Mouse (Mus musculus) cerebellum, adult 18-20 months (tissue): Measurements from ENCODE around the gene Zfp648.

Source experiments
- DNase-seq, 2 experiments: peaks; one replicate each; pipeline ENCODE4 v3.0.0; 2021

Zfp648 gene

GRCm38 (mm10) chr1:154200955-154201722 lies at the start of gene Zfp648:
Gene Zfp648 (plus strand): TSS chr1:154201187.
- DNase-seq: no peak

GRCm38 (mm10) chr1:154152539-154152938 lies 48.4 kb upstream of the Zfp648 start:
- DNase-seq: no peak

DNA sequence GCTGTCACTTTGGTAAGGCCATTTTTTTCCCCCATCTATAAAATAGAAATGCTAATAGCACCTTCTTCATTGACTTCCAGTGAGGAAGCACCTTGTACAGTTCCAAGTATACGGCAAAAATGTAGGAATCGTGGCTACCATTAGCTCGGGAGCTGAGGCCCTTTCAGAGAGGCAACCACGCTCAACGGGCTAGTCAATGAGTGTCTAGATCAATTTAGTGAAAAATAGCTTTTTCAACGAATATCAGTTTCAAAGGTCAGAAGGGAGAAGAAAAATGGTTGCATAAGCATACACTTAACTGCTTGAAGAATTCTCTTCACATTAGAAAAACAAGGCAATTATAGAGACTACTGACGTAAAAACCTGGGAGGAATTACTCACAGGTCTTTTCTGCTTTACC lies 47.2 kb upstream of the Zfp648 start:
- no peak for DNase-seq

GRCm38 (mm10) chr1:154156177-154157062 lies 44.6 kb upstream of the Zfp648 start:
- DNase-seq: peak in 1 of 2 experiments; percentile 22

GRCm38 (mm10) chr1:154157131-154157530 lies 43.9 kb upstream of the Zfp648 start:
- DNase-seq: no peak

- no peak for DNase-seq
Observed at GRCm38 (mm10) chr1:154167696-154168095, 33.3 kb upstream of the Zfp648 start.

DNA sequence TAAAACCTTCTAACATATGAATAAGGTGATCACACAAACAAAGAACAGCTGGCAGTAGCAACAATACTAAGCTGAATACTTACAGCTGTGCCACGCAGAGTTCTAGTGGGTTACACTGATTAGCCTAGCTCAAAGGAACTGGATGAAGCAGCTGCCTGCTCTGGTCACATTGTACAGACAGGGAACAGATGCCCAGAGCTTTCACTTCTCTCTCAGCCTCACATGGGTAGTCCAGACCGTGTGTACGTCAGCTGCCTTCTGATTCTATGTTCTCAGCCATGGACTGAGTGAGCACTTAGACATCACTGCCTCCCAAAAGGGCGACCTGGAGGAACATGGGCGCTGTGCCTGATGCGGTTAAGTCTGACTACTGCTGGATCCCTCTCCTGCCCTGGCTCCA lies 25.7 kb upstream of the Zfp648 start:
- no peak for DNase-seq

GRCm38 (mm10) chr1:154177781-154178180 lies 23.2 kb upstream of the Zfp648 start:
- DNase-seq: no peak

- DNase-seq: no peak
Observed at GRCm38 (mm10) chr1:154178541-154179155, 22.3 kb upstream of the Zfp648 start.

DNA sequence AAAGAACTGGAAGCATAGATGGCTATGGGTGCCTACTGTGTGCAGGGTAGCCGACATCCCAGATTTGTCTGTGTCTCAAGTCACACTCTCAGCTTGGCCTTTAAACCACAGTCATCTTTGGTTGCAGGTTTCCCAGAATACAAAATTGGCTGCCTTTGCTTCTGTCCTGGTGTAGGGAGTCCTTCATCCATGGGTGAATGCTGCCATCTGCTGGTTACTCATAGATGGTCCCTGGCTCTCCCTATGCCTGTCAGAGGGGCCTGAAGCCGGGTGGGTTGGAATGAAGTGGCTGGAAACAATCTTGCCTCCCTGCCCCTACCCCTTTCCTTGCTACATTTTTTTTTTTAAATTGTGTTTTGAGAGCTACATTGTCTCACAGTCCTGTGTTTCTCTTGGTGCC lies 20.0 kb upstream of the Zfp648 start:
- peak; percentile 76 to 79 for DNase-seq

DNA sequence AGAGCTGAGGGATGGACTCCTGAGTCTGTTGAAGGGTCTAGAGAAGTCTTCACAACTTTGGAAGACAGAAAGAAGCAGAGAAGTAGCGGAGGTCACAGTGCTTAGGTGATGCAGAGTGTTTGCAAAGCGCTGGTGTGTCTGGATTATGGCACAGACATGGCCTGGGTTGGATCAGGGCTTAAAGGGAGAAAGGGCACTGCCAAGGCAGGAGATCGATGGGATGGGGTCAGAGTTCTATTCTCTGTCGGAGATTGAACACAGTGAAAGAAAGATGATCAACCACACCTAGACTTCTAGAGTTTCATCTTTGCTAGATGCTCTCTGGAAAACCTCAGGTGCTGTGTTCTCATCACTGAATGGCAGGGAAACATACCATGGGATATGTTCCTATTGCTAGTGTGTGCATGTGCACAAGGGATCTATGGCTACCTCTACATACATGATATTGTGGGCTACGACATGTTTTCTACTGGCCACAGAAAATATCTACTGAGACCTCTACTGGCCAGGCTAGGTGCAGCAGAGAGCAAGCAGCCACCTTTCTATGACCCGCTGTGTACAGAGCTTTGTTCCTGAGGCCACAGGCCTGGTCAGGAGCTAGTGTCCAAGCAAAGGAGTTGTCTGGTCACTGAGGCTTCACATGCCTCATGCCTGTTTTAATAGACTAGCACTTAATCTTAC lies 18.5 kb upstream of the Zfp648 start:
- DNase-seq: peak in 1 of 2 experiments; percentile 9

DNA sequence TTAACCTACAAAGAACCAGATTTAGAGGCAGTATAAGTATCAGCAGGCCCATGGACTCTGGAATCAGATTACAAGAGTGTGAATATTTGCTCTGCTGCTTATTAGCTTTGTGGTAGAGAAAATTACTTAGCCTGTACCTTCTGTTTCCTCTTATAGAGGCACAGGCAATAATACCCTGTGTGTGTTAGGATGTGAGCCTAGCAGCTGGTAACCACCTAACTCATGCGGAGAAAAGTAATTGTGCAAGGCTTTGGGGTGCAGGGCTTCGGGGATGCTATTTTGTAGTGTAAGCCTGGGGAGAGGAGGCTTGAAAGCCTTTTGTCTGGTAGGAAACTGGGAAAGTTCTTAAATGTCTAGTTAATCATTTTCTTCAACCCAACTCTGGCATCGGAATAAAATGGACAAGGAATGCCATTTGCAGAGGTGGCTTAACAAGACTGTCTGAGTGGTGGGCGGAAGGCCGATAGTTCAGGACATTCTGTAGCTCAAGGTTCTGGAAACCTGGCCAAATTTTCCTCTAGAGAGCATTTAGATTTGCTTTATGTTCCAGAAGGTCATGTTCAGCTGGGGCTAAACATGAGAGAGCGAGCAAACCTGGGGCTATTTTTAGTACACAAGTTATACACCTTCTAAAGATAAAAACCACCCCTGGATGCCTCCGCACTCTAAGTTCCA lies 17.8 kb upstream of the Zfp648 start:
- DNase-seq: no peak

DNA sequence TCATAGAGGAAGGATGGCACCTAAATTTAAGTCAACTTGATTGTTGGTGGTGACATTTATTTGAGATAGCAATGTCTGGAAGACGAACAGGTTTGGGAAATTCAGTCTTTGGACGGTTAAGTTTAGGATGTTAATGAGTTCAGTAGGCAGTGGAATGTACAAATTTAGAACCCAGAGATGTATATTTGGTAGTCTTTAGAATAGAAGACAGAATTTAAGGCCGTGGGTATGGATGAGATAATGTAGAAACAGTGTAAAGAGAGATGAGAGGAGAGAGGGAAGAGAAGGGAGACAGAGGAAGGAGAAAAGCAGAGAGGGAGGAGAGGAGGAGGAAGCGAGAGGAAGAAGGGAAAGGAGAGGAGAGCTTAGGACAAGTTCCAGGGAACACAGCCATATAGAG lies 12.8 kb upstream of the Zfp648 start:
- DNase-seq: no peak

DNA sequence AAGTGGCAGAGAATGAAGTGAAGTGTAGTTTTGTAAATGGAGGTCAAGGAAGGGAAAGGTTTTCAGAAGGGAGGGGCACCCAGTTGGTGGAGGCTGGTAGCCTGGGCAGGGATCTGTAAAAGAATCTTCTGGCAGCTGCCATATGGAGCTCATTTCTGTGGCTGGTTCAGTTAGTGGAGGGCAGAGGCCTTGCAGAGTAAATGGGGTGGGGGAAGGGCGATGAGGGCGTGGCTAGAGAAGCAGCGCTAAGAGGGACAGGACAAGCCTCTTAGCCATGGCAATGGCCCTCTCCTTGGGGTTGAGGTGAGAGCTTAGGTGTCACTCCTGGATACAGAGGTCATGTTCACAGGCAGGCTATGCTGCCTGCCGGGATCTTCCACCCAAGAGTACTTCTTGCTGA lies 12.4 kb upstream of the Zfp648 start:
- no peak for DNase-seq

DNA sequence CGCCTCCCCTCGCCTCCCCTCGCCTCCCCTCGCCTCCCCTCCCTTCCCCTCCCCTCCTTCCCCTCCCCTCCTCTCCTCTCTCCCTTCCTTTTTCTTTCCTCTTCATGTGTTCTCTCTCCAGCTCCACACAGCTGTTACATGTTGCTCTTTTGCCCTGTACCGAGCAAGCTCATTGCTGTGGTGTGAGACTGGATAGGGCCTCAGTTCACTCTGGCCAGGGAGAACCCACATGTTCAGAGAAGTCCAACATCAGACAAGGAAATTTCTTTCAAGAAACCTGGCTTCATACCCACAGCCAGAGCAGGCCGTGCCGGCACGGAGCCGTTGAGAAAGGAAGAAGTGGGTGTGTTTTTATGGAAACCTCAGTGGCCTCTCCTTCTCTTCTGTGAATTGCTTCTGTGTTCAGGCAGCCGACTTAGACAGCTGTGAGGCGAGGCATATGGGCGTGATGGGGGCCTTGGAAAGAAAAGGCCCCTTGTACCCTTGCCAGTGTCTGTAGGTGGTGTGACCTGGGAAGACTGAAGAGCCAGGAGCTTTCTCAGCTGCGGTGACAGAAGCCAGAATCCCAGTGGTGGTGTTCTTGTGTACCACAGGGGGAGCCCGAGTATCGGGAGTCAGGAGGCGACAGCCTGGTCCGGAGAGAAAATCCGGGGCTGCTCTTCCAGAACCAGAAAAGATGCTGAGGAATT lies 11.0 kb upstream of the Zfp648 start:
- peak; percentile 51 to 56 for DNase-seq

- no peak for DNase-seq
Observed at GRCm38 (mm10) chr1:154198896-154199295, 2.1 kb upstream of the Zfp648 start.

GRCm38 (mm10) chr1:154202580-154202979 lies 1.6 kb downstream of the Zfp648 start:
- peak; percentile 14 to 30 for DNase-seq

DNA sequence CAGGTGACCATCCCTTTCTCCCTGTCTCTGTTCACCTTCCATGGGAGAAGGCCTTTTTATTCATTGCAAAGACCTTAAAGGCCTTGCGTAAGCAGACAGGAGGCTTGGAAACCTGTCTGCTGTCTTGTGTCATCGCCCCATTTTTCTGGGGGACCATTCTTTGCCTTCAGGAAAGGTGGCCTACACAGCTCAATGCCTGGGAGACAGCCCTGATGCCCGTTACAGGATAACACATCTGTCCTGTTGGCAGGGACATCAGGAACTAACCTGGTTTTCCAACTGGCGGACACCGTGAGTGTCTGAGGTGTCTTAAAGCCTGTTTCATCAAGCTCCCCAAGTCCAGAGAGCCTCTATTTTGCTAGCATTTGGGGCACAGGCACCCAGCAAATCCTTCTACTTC lies 2.4 kb downstream of the Zfp648 start:
- no peak for DNase-seq

DNA sequence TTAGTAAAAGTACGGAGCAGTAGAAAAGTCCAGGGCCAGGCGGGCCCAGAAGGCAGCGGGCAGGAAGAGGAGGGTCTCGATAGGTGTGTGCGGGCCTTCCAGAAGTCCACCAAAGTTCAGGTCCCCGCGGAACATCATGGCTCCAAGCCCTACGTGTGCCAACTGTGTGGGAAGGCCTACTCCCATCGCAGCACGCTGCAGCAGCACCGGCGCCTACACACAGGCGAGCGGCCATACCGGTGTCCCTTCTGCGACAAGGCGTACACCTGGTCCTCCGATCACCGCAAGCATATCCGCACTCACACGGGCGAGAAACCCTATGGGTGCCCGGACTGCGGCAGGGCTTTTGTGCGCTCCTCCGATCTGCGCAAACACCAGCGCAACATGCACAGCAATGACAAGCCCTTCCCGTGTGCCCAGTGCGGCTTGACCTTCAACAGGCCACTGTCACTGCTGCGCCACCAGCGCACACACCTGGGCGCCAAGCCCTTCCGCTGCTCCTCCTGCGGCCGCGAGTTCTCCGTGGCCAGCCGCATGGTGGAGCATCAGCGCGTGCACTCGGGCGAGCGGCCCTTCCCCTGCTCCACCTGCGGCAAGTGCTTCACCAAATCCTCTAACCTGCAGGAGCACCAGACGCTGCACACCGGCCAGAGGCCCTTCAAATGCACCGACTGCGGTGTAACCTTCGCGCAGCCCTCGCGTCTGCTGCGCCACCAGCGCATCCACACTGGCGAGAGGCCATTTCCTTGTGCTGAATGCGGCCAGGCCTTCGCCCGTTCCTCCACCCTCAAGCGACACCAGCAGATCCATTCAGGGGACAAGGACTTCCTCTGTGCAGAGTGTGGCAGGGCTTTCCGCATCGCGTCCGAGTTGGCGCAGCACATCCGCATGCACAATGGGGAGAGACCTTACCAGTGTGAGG lies 3.9 kb downstream of the Zfp648 start:
- DNase-seq: peak in 1 of 2 experiments; percentile 10

DNA sequence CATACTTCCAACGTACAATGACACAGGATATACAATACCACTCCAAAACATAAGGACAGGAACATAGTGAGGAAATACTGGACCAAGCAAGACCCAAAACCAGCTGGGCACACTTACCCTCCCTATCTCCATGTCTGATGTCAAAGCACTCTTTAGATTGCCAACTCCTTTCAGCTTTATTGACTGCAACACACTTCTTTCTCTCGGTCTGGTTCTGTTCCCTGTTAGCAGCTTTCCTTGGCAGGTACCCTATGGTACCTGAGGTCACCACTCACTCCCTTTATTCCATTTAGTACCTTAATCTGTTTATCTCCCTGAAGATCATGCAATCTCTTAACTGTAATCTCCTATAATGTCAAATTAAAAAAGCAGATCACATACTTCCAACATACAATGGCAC lies 19.0 kb downstream of the Zfp648 start:
- DNase-seq: no peak

DNA sequence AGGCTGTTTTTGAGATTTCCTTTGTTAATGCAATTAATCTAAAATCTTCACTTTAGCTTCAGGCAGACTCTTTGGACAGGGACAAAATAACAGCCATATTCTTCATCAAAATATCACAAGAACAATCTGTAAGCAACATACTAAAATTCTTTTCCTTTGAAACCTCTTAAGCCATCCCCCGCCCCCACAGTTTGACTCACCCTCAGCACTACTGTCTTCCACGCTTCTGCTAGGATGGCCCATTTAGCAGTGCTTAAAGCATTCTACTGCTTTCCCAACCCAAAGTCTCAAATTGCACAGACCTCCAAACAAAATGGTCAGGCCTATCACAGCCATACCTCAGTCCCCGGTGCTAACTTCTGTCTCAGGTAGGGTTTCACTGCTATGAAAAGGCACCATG lies 19.6 kb downstream of the Zfp648 start:
- no peak for DNase-seq
